29 mouse cellular contexts compared by ENCODE assay signal in genomic region chr19:12598674-12599073, GRCm38 (mm10). TPM values are rescaled to one million over a fixed set of nuclear protein-coding genes. Genes with fewer than 3 reads are reported as not detected.
"Had no signal": no experiment of that assay in that cellular context is flagged by ENCODE, and none has a peak within 500 bp of the region (broad histone marks: within the 10 kb centered on the region; RNA-seq: fewer than 3 reads in every experiment).

No protein-coding gene starts in this region.

- H3K27ac ChIP-seq: hindbrain, postnatal 0 days; layer of hippocampus, adult 2 months; limb, embryonic 10.5 days; limb, embryonic 13.5 days; liver, embryonic 15.5 days; stomach, postnatal 0 days had no signal

- H3K9me3 ChIP-seq: limb, embryonic 10.5 days; limb, embryonic 13.5 days; liver, embryonic 15.5 days had no signal

- H3K36me3 ChIP-seq: limb, embryonic 10.5 days; limb, embryonic 13.5 days; liver, embryonic 15.5 days had no signal

- H3K4me3 ChIP-seq: layer of hippocampus, adult 2 months; limb, embryonic 10.5 days; limb, embryonic 13.5 days; liver, embryonic 15.5 days had no signal

- DNase-seq: layer of hippocampus, adult 9-11 months; lung, adult 2 months; lung, postnatal 14 days; lung, postnatal 4 days; midbrain, embryonic 14.5 days; thymus, adult 2 months; thymus, postnatal 25 days had no signal

- ATAC-seq: hindbrain, postnatal 0 days; inflammation-experienced regulatory T-cells, adult 6 months; intestine, embryonic 16.5 days had no signal

- H3K9ac ChIP-seq: limb, embryonic 13.5 days; liver, embryonic 15.5 days had no signal

- H3K4me2 ChIP-seq: limb, embryonic 13.5 days; liver, embryonic 11.5 days; liver, embryonic 15.5 days; midbrain, embryonic 11.5 days had no signal

RNA-seq across cellular contexts. Expression of gene Gm4952, which starts 1.1 kb away (rescaled TPM):
- total RNA-seq: hindbrain, postnatal 0 days; layer of hippocampus, adult 2 months; layer of hippocampus, postnatal 25 days; left cerebral cortex, adult 18-20 months; megakaryocyte progenitor cell, adult 5-6 weeks; megakaryocyte-erythroid progenitor cell, adult 5-6 weeks had no signal
- polyA plus RNA-seq: inflammation-experienced regulatory T-cells, adult 6 months; large intestine, adult 2 months; limb, embryonic 10.5 days; lung, adult 2 months; midbrain, embryonic 11.5 days; neural tube, embryonic 11.5 days; small intestine, adult 2 months; stomach, embryonic 14.5 days had no signal

RNA-seq across cellular contexts. Expression of gene Glyat, which starts 34.4 kb away (rescaled TPM):
- total RNA-seq: hindbrain, postnatal 0 days; left cerebral cortex, adult 18-20 months; left cerebral cortex, postnatal 25 days; megakaryocyte progenitor cell, adult 5-6 weeks; megakaryocyte-erythroid progenitor cell, adult 5-6 weeks; midbrain, postnatal 0 days had no signal
- polyA plus RNA-seq: hindbrain, postnatal 0 days; inflammation-experienced regulatory T-cells, adult 6 months; large intestine, adult 2 months; limb, embryonic 10.5 days; limb, embryonic 13.5 days; liver, embryonic 11.5 days; lung, adult 2 months; lung, embryonic 16.5 days; midbrain, embryonic 11.5 days; midbrain, embryonic 14.5 days; midbrain, postnatal 0 days; neural tube, embryonic 11.5 days; neural tube, embryonic 14.5 days; small intestine, adult 2 months; stomach, embryonic 14.5 days; stomach, postnatal 0 days; thymus, adult 2 months had no signal
